Mouse (Mus musculus) mammary gland, adult 2 months (tissue): ENCODE data around the gene Olfr1048. TPM values are rescaled to one million over a fixed set of nuclear protein-coding genes. Genes with fewer than 3 reads are reported as not detected.

ENCODE experiments used
- polyA plus RNA-seq: library from polyadenylated mRNA; depleted of rRNA; stranded (reverse); fragments of >200 nt; gene quantifications from 2 replicates; pipeline ENCODE4 v1.2.3, GENCODE M21; 2012; ENCODE audit warnings: low replicate concordance; rRNA removed

Gene Olfr1048
- polyA plus RNA-seq, result not detected in 2 replicates

DNA sequence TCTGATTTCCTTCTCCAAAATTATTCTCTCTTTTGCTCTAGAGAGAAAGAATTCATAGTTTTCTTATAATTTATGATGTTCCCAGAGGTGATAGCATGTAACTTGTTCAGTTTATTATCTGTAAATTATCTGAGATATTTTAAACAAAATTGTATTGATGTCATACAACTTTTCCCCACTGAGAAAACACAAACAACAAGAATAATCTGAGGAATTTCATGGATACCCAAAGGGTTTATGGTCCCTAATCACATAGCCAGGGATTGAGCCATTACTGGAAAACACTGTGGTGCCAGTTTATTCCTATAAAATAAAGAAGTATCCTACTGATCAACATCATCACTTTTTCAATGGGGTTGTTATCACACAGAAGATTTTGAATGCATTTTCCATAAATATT is at the start of gene Olfr1048:
TSS of gene Olfr1048 (minus strand) at position 101 of the 400 bp plus-strand sequence.

DNA sequence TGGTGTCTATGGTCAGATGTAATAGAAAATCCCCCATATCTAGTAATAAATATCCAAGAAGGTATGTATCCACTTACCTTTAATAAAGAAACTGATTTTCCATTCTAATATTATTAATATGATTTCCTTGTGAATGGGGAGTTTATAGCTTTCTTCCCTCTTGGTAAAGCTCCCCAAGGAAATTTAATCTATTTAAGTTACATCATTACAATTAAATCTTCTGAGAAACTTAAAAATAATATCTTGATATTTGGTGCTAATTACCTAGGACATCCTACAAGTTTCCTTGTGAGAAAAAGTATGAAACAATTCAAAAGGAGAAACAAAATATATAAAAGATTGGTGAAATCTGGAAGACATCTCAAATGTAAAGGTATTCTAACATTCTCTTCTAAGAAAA is 38.9 kb upstream of the Olfr1048 start, which contains the start of gene Olfr1051:
TSS of gene Olfr1051 (minus strand) at position 101 of the 400 bp plus-strand sequence.

DNA sequence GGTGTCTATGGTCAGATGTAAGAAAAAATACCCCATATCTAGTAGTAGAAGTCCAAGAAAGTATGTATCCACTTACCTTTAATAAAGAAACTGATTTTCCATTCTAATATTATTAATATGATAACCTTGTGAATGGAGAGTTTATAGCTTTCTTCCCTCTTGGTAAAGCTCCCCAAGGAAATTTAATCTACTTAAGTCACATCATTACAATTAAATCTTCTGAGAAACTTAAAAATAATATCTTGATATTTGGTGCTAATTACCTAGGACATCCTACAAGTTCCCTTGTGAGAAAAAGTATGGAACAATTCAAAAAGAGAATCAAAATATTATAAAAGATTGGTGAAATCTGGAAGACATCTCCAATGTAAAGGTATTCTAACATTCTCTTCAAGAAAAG is 18.1 kb upstream of the Olfr1048 start, which contains the start of gene Olfr1049:
TSS of gene Olfr1049 (minus strand) at position 101 of the 400 bp plus-strand sequence.

DNA sequence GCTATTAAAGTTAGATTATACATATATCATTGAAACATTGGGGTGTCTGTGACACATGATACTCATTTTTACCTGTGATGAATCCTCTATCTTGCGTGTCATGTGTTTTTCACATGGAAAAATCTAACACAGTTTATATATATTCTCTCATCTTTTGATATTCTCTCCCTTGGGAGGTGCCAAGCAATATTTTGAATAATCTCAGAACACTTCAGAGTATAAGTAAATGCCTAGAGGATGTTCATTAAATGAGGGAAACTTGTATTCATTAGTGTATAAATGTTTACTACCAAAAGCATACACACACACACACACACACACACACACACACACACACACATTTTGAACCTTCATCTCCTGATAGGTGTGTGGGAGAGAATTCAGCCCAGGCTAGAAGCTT is 8.8 kb downstream of the Olfr1048 start, which contains the start of gene Olfr1047:
TSS of gene Olfr1047 (minus strand) at position 101 of the 400 bp plus-strand sequence.

DNA sequence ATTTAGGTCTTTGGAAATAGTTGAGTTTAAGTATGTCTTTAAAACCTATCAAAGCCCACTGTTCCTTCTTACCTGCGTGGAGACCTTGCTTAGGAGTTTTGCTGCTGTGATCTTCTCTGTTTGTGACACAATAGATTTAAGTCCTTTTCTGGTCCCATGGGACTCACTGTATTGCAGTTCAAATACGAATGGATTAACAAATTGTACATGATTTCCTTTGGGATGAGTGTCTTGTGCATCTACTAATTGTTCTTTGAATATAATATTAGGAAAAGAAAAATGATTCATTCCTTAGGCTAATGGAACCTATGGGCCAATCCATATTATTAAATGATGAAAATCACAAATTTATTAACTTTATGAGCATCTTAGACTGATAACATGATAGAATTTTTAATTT is 20.9 kb downstream of the Olfr1048 start, which contains the start of gene Olfr1046:
TSS of gene Olfr1046 (minus strand) at position 101 of the 400 bp plus-strand sequence.

DNA sequence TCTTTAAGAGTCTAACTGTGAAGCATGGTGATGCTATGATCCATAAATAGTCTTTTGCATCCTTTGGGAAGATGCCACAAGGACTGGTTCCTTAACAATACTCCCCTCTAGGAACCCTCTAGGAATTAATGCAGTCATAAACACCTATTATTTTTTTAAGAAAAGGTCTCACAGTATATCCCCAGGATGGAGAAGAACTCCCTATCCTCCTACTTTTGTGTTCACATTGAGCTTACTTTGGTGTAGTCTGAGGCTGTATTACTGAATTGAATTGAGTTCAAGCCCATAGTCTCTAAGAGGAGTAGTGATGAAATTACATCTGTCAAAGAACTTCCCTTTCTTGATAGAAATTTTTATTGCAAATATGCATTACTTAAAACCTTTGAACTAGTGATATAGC is 37.2 kb downstream of the Olfr1048 start, which contains the start of gene Olfr1045:
TSS of gene Olfr1045 (minus strand) at position 101 of the 400 bp plus-strand sequence.

DNA sequence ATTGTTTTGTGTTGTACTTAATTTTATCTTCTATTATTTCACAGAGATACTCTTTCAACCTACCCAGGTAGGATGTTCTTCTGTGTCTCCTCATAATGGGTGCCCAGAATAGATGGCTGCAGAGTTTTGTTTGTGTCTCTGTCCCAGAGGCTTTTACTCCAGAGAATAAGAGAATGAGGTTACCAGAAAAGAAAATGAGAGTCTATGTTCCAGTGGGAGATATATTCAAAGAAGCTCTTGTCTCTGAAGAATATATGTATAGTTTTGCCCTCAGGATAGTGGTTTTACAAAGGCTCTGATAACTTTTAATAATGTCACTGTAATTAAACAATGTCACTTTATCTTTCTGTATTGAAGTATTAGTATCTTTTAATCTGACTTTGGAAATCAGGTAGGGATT is 54.5 kb downstream of the Olfr1048 start, which contains the start of gene Olfr52:
TSS of gene Olfr52 (minus strand) at position 101 of the 400 bp plus-strand sequence.

Other genes starting within 250 kb of the Olfr1048 start
- gene Olfr1031, start 250.0 kb downstream of the Olfr1048 start, polyA plus RNA-seq, result not detected in 2 replicates
- not detected in 2 replicates for gene Olfr1032, start 234.7 kb downstream of the Olfr1048 start, polyA plus RNA-seq
- 0.29 and 0.73 TPM in 2 replicates for gene Olfr1033, start 219.7 kb downstream of the Olfr1048 start, polyA plus RNA-seq
- 0.20 TPM in 1 of 2 replicates, not detected in the other for gene Olfr1034, start 194.4 kb downstream of the Olfr1048 start, polyA plus RNA-seq
- not detected in 2 replicates for gene Olfr1036, start 166.3 kb downstream of the Olfr1048 start, polyA plus RNA-seq
- gene Olfr1037, start 152.9 kb downstream of the Olfr1048 start, polyA plus RNA-seq, result not detected in 2 replicates
- gene Olfr1039, start 104.4 kb downstream of the Olfr1048 start, polyA plus RNA-seq, result not detected in 2 replicates
- not detected in 2 replicates for gene Olfr1040, start 93.6 kb downstream of the Olfr1048 start, polyA plus RNA-seq
- gene Olfr1042, start 78.5 kb downstream of the Olfr1048 start, polyA plus RNA-seq, result not detected in 2 replicates
- gene Olfr1043, start 72.8 kb downstream of the Olfr1048 start, polyA plus RNA-seq, result not detected in 2 replicates
- gene Olfr1044, start 62.5 kb downstream of the Olfr1048 start, polyA plus RNA-seq, result not detected in 2 replicates
- not detected in 2 replicates for gene Olfr52, start 54.6 kb downstream of the Olfr1048 start, polyA plus RNA-seq
- not detected in 2 replicates for gene Olfr1045, start 37.3 kb downstream of the Olfr1048 start, polyA plus RNA-seq
- not detected in 2 replicates for gene Olfr1046, start 21.0 kb downstream of the Olfr1048 start, polyA plus RNA-seq
- not detected in 2 replicates for gene Olfr1047, start 8.9 kb downstream of the Olfr1048 start, polyA plus RNA-seq
- gene Olfr1049, start 18.0 kb upstream of the Olfr1048 start, polyA plus RNA-seq, result not detected in 2 replicates
- not detected in 2 replicates for gene Olfr1051, start 38.8 kb upstream of the Olfr1048 start, polyA plus RNA-seq
- not detected in 2 replicates for gene Olfr1052, start 52.2 kb upstream of the Olfr1048 start, polyA plus RNA-seq
- not detected in 2 replicates for gene Olfr1053, start 75.0 kb upstream of the Olfr1048 start, polyA plus RNA-seq
- not detected in 2 replicates for gene Olfr1054, start 95.1 kb upstream of the Olfr1048 start, polyA plus RNA-seq
- gene Olfr1055, start 110.0 kb upstream of the Olfr1048 start, polyA plus RNA-seq, result not detected in 2 replicates
- not detected in 2 replicates for gene Olfr1056, start 122.2 kb upstream of the Olfr1048 start, polyA plus RNA-seq
- not detected in 2 replicates for gene Olfr1057, start 138.1 kb upstream of the Olfr1048 start, polyA plus RNA-seq
- gene Olfr1058, start 148.3 kb upstream of the Olfr1048 start, polyA plus RNA-seq, result not detected in 2 replicates
- not detected in 2 replicates for gene Olfr1061, start 173.8 kb upstream of the Olfr1048 start, polyA plus RNA-seq
- gene Olfr1062, start 186.5 kb upstream of the Olfr1048 start, polyA plus RNA-seq, result not detected in 2 replicates
- gene Olfr1065, start 210.3 kb upstream of the Olfr1048 start, polyA plus RNA-seq, result not detected in 2 replicates
- not detected in 2 replicates for gene Olfr1066, start 216.0 kb upstream of the Olfr1048 start, polyA plus RNA-seq
- not detected in 2 replicates for gene Olfr228, start 247.1 kb upstream of the Olfr1048 start, polyA plus RNA-seq